Mouse (Mus musculus): Measurements from ENCODE around the gene Mif.

DNA sequence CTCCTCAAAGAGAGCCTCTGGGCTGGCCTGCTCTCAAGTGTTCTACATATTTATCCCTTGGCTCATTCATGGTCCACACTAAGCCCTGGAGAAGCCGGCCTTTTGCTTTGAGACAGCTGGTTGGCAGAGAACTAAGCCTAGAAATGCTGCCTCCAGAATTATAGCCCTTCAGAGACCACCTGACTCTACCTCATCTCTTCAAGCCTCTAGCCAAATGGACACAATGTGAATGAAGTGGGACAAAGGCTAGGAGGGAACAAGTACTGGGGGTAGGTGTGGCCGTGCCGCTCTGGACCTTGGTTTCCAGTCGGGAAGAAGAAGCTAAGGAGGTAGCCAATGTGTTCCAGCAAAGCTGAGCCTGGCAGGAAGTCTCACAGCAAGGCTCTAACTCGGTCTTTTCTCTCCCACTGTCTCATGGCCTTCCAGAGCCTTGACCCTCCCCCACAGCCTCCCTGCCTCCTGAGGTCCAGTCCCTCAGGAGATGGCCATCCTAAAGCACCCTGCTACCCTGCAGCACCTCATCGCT lies 38.1 kb upstream of the Mif start:
- TF ChIP-seq CTCF (IDR thresholded peaks at IDR 0.05; ENCODE audit: insufficient read depth, low read length) (no peak), POLR2A (IDR thresholded peaks at IDR 0.05; ENCODE audit: borderline replicate concordance, extremely low read depth, low read depth, low read length) (no peak)
